ENCODE assay signal across 8 mouse cellular contexts in the genomic region with DNA sequence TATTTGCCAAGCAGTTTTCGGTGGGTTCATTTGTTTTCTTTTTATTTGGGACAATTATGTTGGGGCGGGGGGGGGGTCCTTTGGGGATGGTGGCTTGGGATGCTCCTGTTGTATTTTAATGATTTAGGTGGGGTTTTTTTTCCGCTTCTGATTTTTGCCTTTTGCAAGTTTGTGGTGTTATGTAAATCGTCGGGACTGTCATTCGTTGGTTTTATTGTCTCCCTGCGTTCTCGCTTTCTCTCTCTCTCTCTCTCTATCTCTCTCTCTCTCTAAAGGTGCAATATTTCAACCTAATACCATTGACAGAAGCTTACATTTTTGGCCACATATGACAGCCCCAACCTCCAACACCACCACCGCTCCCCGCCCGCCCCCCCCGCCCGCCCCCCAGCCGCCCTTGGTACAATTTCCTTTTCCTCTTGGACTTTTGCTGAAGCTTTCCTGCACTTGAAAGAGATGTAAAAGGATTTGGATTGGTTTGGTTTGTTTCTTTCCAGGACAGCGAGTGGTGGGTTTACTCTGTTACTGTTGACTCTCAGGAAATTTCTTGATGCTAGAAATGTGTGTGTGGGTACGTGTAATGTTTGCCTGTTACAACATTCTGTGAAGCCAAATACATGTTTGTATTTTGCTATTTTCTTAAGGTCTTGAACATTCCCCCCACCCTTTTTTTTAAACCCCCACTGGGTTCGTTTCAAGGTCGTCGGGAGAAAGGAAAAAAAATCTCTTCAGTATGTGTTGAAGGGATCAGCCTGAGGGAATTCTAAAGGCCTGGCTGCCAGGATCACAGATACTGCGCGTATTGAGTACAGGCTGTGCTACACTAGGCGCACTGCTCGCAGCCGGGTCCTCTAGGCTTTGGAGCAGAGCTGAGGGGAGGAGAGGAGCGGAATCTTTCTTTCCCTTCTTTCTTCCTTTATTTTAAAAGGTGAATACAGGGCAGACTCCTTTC. TPM values are rescaled to one million over a fixed set of nuclear protein-coding genes. Genes with fewer than 3 reads are reported as not detected.
DNase-seq lines count a peak whose midpoint lies in the region; ATAC-seq and TF ChIP-seq lines count a peak whose summit lies in the region.
"Had no signal": no experiment of that assay in that cellular context is flagged by ENCODE, and none has a peak within 500 bp of the region (broad histone marks: within the 10 kb centered on the region; RNA-seq: fewer than 3 reads in every experiment).

No protein-coding gene starts in this region.

- ATAC-seq in heart, embryonic 13.5 days (ENCODE audit: extremely low read depth, insufficient number of reproducible peaks, low FRiP score, low TSS enrichment) = no peak
- 0 out of 2 replicates have a peak, but pooled peaks have one; percentile 19 for ATAC-seq in midbrain, embryonic 14.5 days (ENCODE audit: low FRiP score, low TSS enrichment)
- ATAC-seq in erythroid progenitor cell, adult 5-6 weeks (replicated peaks; ENCODE audit: low FRiP score, poor library complexity, severe bottlenecking) = no peak

- H3K27me3 ChIP-seq in heart, embryonic 13.5 days (replicated peaks) = no peaks in the 10 kb centered on the region
- peaks cover 27% of the 10 kb centered on the region for H3K27me3 ChIP-seq in midbrain, embryonic 14.5 days (ENCODE audit: control insufficient read depth, insufficient read depth, low read length)

- peak overlapping the region; percentile 84 for H3K27ac ChIP-seq in cortical plate, adult 2 months (ENCODE audit: insufficient read depth, low read length)
- H3K27ac ChIP-seq in heart, embryonic 13.5 days (replicated peaks) = peak overlapping the region; percentile 97
- peak overlapping the region; percentile 98 for H3K27ac ChIP-seq in midbrain, embryonic 14.5 days (replicated peaks; ENCODE audit: low read depth, low read length)

- peak; percentile 44 for DNase-seq in urinary bladder, postnatal 14 days (ENCODE audit: low spot score)
- DNase-seq in urinary bladder, postnatal 4 days (ENCODE audit: low spot score in 2 of 2) = no peak
- peak; percentile 56 for DNase-seq in kidney, postnatal 10 days
- peak; percentile 76 for DNase-seq in midbrain, embryonic 14.5 days

- H3K4me3 ChIP-seq in cortical plate, adult 2 months (ENCODE audit: insufficient read depth, low read length) = peak overlapping the region; percentile 45
- peak overlapping the region; percentile 85 for H3K4me3 ChIP-seq in heart, embryonic 13.5 days
- peak overlapping the region; percentile 56 for H3K4me3 ChIP-seq in midbrain, embryonic 14.5 days (replicated peaks; ENCODE audit: low read depth, low read length)

- H3K4me1 ChIP-seq in cortical plate, adult 2 months (ENCODE audit: control insufficient read depth, insufficient read depth, low read length) = no peaks in the 10 kb centered on the region; the same call in 1 of the 2 replicates
- H3K4me1 ChIP-seq in heart, embryonic 13.5 days = peaks cover 55% of the 10 kb centered on the region
- peaks cover 24% of the 10 kb centered on the region for H3K4me1 ChIP-seq in midbrain, embryonic 14.5 days (ENCODE audit: control insufficient read depth, insufficient read depth, low read length)

- no peak for TF ChIP-seq CTCF in cortical plate, adult 2 months (IDR thresholded peaks at IDR 0.05; ENCODE audit: extremely low read depth, insufficient read depth, low read length)

- H3K9me3 ChIP-seq in heart, embryonic 13.5 days = no peaks in the 10 kb centered on the region
- H3K9me3 ChIP-seq in midbrain, embryonic 14.5 days (ENCODE audit: control insufficient read depth, low read length) = no peaks in the 10 kb centered on the region

- peak overlapping the region; percentile 99 for H3K4me2 ChIP-seq in heart, embryonic 13.5 days
- H3K4me2 ChIP-seq in midbrain, embryonic 14.5 days (ENCODE audit: low read length) = peak overlapping the region; percentile 100

- no peaks in the 10 kb centered on the region for H3K36me3 ChIP-seq in heart, embryonic 13.5 days
- no peaks in the 10 kb centered on the region for H3K36me3 ChIP-seq in midbrain, embryonic 14.5 days (ENCODE audit: control insufficient read depth, insufficient read depth, low read length)

- 5% methylated on average over 22 of the region's 25 CpGs for WGBS in heart, embryonic 13.5 days
- 1% methylated on average over 25 of the region's 25 CpGs for WGBS in midbrain, embryonic 14.5 days

- TF ChIP-seq POLR2A in cortical plate, adult 2 months (IDR thresholded peaks at IDR 0.05; ENCODE audit: extremely low read depth, insufficient read depth, low read length) = peak; percentile 33; the same call in 1 of the 2 replicates

- H3K9ac ChIP-seq in heart, embryonic 13.5 days = peak overlapping the region; percentile 97
- H3K9ac ChIP-seq in midbrain, embryonic 14.5 days (replicated peaks; ENCODE audit: low read length) = peak overlapping the region; percentile 83; the same call in 1 of the 2 replicates

RNA-seq across cellular contexts. Expression of a gene that starts 0.8 kb away (rescaled TPM):
- 16.2 and 19.8 TPM in 2 replicates for polyA plus RNA-seq in cortical plate, adult 2 months (2012; rRNA removed)
- polyA plus RNA-seq in heart, embryonic 13.5 days (2015; fragmentation: Nextera tagmentation; extraction: Ambion mirVana) = 0.24 and 0.29 TPM in 2 replicates
- polyA plus RNA-seq in midbrain, embryonic 14.5 days (2014; fragmentation: Nextera tagmentation; extraction: Ambion mirVana) = 0.26 and 0.39 TPM in 2 replicates
- 6.3 and 6.5 TPM in 2 replicates for total RNA-seq in erythroid progenitor cell, adult 5-6 weeks (2015; ENCODE audit: low replicate concordance)
- total RNA-seq in erythroid progenitor cell, adult 5-6 weeks (2017; ENCODE audit: low replicate concordance) = 2.1 and 2.2 TPM in 2 replicates

RNA-seq across cellular contexts. Expression of a gene that starts 1.2 kb away (rescaled TPM):
- not detected in 2 replicates for polyA plus RNA-seq in cortical plate, adult 2 months (2012; rRNA removed)
- polyA plus RNA-seq in heart, embryonic 13.5 days (2015; fragmentation: Nextera tagmentation; extraction: Ambion mirVana) = not detected in 2 replicates
- polyA plus RNA-seq in midbrain, embryonic 14.5 days (2014; fragmentation: Nextera tagmentation; extraction: Ambion mirVana) = not detected in 2 replicates
- total RNA-seq in erythroid progenitor cell, adult 5-6 weeks (2015; ENCODE audit: low replicate concordance) = not detected in 2 replicates
- not detected in 2 replicates for total RNA-seq in erythroid progenitor cell, adult 5-6 weeks (2017; ENCODE audit: low replicate concordance)
- total RNA-seq: hematopoietic stem cell, adult 5-6 weeks had no signal

RNA-seq across cellular contexts. Expression of a gene that starts 57.3 kb away (rescaled TPM):
- 0.04 TPM in 2 replicates for polyA plus RNA-seq in cortical plate, adult 2 months (2012; rRNA removed)
- polyA plus RNA-seq in heart, embryonic 13.5 days (2015; fragmentation: Nextera tagmentation; extraction: Ambion mirVana) = not detected in 2 replicates
- polyA plus RNA-seq in midbrain, embryonic 14.5 days (2014; fragmentation: Nextera tagmentation; extraction: Ambion mirVana) = not detected in 2 replicates
- total RNA-seq in erythroid progenitor cell, adult 5-6 weeks (2015; ENCODE audit: low replicate concordance) = not detected in 2 replicates
- total RNA-seq in erythroid progenitor cell, adult 5-6 weeks (2017; ENCODE audit: low replicate concordance) = not detected in 2 replicates
- total RNA-seq: hematopoietic stem cell, adult 5-6 weeks had no signal

Comparison
In these comparisons a context has a peak if more than half of its experiments do, and no peak if none do; other contexts are left out.
1. DNase-seq: peak in urinary bladder, postnatal 14 days (single experiment), kidney, postnatal 10 days (single experiment) and midbrain, embryonic 14.5 days (single experiment); none in urinary bladder, postnatal 4 days (0 of 2).
2. RNA of a gene that starts 0.8 kb away (polyA plus RNA-seq): 16.2 to 19.8 TPM in cortical plate, adult 2 months; 0.24 to 0.29 TPM in heart, embryonic 13.5 days and 0.26 to 0.39 TPM in midbrain, embryonic 14.5 days; every median in the first group is over 10 times any median in the second.
3. Peak in every context shown above with its lines, with median percentiles within 50 percentile points of each other: H3K27ac ChIP-seq and H3K4me3 ChIP-seq.